Mouse (Mus musculus) thymus, adult 18-20 months (tissue): ENCODE results near the gene Rictor.

ENCODE experiments used
- DNase-seq, 2 experiments: peaks; one replicate each; pipeline ENCODE4 v3.0.0; 2022; ENCODE audit warnings: mixed read lengths in 2 of 2

The Rictor gene

GRCm38 (mm10) chr15:6707936-6708525 lies at the start of gene Rictor:
Gene Rictor (plus strand): TSS chr15:6708379.
- peak; percentile 59 to 65 for DNase-seq

- DNase-seq, result no peak
These were observed 46.2 kb upstream of the Rictor start for GRCm38 (mm10) chr15:6661951-6662350.

- no peak for DNase-seq
These were observed 44.2 kb upstream of the Rictor start for GRCm38 (mm10) chr15:6663991-6664390.

DNA sequence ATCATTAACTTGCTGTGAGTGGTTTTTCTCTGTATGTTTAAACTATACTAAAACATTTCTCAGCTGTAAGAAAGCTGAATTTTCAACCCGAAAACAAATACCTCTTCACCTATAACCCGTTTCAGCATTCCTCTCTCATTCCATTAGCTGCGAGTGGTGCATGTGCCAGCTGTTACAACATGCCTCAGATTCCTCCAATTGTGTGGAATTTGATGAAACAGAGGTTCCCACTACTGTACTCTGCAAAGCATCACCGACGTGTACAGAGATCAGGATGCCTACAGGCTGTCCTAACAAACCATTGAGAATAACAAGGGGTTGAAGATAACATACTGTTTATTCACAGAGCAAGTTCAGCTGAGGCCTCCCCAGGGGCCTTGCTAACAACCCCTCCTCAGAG lies 42.1 kb upstream of the Rictor start:
- no peak for DNase-seq

DNA sequence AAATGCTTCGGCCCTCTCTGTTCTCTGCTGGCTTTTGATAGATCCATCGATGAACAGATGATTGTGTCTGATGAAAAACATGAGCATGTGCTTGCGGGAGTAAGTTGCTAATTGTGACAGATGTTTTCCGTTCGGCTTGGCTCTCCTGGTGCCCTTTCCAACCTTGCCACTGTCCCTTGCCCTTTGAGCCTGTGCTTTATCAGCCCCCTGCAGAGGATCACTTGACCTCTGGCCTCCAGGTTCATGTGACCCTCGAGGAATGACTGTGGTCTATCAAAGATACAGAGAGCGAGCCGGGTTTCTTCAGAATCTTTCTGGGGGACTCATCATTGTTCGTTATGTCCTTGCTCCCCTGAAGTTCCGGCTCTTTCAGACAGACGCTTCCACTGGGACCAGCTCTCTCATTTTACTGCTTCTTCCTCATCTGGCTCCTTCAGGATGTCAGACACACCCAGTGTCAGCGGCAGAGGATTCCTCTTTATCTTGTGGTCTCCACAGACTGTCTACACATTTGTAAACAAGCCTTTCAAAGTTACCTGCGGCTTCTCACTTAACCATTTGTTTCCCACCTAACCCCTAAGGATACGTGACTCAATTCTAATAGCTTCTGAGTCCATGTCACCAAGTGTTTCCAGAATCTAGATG lies 39.3 kb upstream of the Rictor start:
- DNase-seq, result no peak

GRCm38 (mm10) chr15:6678479-6678878 lies 29.7 kb upstream of the Rictor start:
- no peak for DNase-seq

GRCm38 (mm10) chr15:6702164-6702563 lies 6.0 kb upstream of the Rictor start:
- no peak for DNase-seq

GRCm38 (mm10) chr15:6705351-6705901 lies 2.8 kb upstream of the Rictor start:
- no peak for DNase-seq

DNA sequence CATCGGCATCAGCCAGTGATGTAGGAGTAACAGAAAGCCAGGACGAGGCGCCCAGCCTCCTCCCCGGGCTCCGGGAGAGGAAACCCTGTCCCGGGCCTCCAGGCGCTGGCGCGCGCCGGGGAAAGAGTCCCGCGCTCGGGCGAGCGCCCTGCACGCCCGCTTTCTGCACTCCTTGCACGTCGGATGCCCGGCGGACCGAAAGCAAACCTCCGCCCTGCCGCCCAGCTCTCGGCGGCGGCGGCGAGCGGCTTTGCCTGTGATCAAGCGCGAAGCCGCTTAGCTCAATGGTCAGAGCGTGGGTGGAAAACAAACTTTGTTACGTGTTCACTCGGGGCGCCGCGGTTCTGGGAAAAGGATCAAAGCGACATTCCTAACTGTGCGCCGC lies 636 bp upstream of the Rictor start:
- peak; percentile 46 to 48 for DNase-seq

DNA sequence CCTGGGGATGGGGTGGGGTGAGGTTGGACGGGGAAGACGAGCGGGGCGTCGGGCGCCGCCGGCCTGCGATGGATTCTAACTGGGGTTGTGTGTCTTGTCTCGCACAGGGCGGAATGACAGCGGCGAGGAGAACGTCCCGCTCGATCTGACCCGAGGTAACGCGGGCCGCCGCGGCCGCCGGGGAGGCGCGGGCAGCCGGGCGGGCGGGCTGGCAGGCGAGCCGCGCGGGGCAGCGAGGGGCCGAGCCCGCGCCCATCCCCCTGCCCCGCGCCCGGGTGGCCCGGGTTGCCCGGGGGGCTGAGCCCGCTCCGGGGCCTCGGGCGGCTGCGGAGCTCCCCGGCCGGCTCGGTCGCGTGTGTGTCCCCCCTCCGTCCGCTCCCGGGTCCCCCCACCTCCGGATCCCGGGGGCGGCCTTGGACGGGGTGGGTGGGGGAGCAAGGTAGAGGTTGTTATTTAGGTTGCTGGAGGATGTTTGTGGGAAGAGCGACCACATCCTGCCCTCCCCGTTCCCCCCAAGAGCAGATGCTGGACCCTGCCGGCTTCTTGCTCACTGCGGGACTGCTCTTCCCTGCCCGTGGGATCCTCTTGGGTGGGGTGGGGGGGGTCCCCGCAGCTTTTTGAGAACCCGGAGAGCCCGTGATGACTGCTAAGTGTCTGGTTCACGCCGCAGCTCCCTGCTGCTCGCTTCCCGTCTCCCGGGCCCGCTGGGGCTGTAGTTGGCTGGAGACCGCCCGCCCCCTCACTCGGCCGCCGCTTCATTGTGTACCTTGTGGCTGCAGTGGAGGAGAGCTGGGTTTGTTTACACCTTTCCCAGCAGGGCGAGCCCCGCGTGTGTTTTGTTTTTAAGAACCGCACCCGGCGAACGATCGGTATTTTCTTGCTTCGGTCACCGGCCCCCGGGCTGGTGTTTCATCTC lies 605 bp downstream of the Rictor start:
- DNase-seq, result peak; percentile 57 to 69

GRCm38 (mm10) chr15:6709618-6710017 lies 1.4 kb downstream of the Rictor start:
- DNase-seq, result no peak

- no peak for DNase-seq
These were observed 2.2 kb downstream of the Rictor start for GRCm38 (mm10) chr15:6710341-6710740.

GRCm38 (mm10) chr15:6711226-6711625 lies 3.0 kb downstream of the Rictor start:
- no peak for DNase-seq

DNA sequence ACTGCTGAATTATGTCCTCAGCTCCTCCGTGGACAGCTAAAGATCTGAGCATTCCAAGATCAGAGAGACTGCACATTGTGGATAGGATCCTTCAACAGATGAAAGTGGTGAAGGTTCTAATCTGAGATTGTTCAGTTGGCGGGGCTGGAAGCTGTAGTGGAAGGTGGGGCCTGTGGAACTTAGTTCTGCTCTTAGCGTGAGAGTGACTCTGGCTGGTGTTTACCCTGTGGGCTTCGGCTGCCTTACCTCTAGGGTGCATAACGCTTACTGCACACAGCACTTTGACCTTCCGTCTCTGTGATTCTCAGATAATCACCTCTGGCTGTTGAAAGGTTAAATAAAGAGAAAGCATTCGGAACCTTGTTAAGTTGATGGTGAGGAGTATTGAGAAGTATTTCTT lies 6.6 kb downstream of the Rictor start:
- no peak for DNase-seq

- no peak for DNase-seq
These were observed 7.1 kb downstream of the Rictor start for GRCm38 (mm10) chr15:6715237-6715636.

DNA sequence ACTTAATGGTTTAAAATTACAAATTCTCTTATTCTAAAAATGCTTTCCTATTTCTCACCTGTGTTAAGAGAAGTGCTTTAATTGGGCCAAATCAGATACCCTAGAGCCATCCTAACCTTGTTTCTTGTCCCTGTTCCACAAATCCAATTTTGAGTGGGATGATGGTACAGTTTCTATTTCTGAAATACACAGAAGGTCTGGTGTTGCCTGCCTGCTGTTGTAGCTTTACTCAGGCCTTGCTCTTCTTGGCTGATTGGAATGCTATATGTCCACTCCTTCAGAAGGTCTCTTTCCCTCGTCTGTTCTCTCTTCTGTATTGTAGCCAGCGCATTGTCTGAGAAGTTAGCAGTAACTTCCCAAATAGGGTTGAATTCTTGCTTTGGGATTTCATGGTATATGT lies 13.2 kb downstream of the Rictor start:
- no peak for DNase-seq

DNA sequence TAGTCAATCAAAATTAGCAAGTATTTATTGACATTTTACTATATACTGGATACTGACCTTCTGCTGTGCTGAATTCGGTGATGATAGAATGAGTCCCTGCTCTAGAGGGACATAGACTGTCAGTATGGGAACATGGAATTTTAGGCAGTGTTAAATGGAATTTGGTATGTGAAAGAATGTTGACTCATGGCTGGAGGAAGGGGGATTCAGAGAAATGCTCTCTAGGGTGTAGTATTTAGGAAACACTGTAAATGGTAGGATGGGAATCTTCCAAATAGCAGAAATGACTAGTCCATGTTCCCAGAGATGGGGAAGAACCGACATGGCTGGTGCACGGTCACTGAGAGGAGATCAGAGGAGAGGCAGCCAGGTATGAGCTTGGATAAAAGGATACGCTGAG lies 13.6 kb downstream of the Rictor start:
- no peak for DNase-seq

- DNase-seq, result no peak
These were observed 14.4 kb downstream of the Rictor start for GRCm38 (mm10) chr15:6722405-6723176.

DNA sequence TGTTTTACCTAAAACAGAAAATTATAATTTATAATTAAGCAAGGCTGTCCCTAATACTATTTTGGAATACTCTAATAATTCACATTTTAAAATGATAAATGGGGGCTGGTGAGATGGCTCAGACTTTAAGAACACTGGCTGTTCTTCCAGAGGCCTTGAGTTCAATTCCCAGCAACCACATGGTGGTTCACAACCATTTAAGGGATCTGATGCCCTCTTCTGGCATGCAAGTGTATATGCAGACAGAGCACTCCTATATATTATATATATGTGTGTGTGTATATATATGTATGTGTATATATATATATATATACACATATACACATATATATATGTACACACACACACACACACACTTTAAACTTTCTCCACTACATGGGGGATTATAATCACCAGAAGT lies 15.2 kb downstream of the Rictor start:
- DNase-seq, result no peak

- DNase-seq, result no peak
These were observed 16.3 kb downstream of the Rictor start for GRCm38 (mm10) chr15:6724442-6724841.

DNA sequence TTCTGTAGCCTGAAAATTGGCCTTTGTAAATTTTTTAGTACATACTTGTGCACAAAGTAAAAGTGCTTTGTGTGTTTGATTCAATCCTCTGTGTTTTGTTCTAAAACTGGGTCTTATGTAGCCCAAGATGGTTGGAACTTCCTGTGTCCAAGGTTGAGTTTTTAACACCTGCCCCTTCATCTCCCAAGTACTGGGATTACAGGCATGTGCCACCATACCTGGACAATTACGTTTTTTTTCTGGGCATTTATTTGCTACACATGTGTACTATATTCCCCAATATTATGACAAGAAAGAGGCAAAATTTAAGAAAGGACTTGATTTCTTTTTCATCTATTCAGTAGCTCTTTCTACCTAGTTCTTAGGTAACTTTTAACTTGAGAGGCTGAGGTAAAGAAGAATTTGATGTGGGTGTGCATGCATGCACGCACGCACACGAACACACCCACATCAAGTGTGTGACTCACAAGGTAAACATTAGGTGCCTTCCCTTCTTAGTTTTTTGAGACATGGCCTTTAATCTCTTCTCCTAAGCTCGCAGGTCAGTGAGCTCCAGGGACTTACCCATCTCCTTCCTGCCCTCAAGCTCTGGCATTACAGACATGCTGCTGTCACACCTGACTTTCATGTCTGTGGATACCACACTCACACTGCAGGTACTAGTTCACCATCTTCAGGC lies 18.1 kb downstream of the Rictor start:
- DNase-seq, result no peak

- no peak for DNase-seq
These were observed 24.9 kb downstream of the Rictor start for GRCm38 (mm10) chr15:6733076-6733475.
